Mouse (Mus musculus): ENCODE measurements around the gene Rab22a. TPM values are rescaled to one million over a fixed set of nuclear protein-coding genes. Genes with fewer than 3 reads are reported as not detected.
"Not testable (repeated sequence)": the region's sequence is repeated elsewhere in the genome, so short reads cannot be mapped to it uniquely, and the experiment has no call there.

The Rab22a gene
- 10 to 100 TPM; 32.7 to 34.4 TPM for total RNA-seq (2021)

DNA sequence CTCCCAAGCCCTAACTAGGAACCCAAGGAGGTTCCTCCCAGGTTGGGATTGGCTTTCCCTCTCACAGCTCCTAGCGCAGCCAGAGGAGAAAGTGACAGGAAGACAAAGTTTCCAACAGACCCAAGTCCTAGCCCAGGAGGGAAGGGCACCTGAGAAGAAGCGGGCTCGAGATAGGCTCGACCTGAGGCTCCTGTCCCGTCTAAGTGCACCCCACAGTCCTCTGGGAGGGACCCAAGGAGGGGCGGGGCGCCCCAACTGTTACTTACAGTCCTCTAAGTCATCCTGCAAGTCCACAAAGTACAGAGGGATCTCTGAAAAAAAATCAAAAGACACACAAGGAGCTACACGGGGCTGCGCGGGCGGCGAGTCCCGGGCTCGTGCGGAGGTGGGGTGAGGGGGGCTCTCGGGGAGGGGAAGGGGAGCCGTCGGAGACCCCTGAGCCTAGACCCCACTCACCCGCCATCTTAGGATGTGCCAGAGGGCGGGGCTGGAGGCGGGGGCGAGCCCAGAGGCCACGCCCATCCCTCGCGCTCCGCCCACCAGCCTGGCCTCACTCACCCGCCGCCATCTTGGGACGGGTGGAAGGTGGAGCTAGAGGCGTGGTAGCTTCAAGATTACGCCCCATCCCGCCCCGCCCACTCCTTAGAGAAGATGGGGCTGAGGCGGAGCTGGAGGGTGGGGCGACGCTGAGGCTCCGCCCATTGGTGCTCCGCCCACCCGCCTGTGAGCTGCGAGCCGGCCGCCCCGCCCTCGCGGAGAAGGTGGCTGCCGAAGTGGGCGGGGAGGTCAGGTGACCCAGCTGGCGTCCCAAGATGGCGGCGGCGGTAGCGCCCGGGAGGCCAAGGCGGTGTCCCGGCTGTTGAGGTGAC, at the start of gene Rab22a:
Rab22a (plus strand) TSS at position 704 of the 869 bp plus-strand sequence.
- intact Hi-C loops (cut with DNase I): loop anchor here (2.0 to 10.0 kb wide), 3 partner anchors 78 to 453 kb away; partner anchors contain the start of genes Npepl1, Pmepa1 and Vapb
- peak; percentile 98 for DNase-seq

DNA sequence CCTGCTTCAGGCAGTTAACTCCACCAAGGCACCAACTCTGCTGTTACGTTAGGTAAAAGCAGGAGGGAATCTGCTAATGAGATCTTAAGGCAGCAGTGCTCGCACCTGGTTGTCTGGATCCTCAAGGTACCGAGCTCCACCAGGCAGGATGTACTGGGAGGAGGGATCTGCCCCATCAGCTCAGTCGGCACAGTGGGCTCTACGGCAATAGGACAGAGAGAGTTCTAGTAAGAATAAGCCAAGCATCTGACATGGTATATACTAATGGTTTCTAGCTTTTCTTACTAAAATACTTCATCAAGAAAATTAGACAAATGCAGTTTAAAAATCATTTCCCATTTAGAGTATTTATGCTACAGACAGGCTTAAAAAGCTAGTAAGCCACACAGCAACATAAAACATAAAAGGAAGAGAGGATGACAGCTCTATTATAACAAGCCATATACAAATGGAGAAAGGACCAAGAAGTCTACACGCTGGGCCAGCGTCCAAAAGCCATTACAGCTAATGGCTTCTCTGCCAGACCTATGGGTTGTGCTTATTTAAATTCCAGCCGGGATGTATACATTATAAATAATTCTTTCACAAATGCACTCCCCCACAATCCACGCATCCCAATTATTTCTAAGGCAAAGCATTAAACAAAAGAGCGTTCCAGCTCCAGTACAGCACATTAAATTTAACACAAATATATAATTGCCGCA, 44.0 kb upstream of the Rab22a start:
- DNase-seq: no peak
- intact Hi-C loops (cut with DNase I): no loop called here

DNA sequence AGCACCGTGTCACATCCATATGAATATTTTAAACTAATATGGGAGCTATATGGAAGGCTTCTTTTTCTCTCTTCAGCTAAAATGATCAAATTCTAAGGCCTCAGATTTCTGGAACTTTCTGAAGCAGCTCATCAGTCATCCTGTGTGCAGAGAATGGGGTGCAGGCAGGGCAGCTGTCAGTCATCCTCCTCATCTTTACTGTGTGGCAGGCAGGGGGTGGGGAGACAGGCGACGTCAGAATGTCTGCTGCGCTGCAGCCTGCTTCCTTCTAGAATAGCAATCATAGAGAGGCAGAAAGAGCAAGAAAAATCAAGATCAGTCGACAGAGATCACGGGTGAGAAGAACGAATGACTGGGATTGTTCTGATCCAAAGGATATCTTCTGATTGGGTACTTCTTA, 43.4 kb upstream of the Rab22a start:
- DNase-seq: no peak
- intact Hi-C loops (cut with DNase I): no loop called here

DNA sequence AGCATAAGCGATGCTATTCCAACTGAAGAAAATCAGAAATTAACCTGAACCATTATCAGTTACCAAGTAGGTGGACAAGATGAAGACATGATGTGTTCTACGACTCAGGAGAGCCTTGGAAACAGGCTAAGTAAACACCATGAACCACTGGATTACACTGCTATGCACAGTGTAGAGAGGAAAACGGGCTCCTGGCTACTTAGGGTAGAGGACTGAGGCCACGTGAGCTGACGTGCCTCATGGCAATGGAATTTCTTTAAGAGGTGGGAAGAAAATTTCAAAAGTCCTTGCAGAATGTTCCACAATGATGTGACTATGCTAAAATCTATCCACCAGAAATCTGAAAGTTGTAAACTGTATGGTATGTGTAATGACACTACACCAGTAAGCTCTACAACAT, 40.4 kb upstream of the Rab22a start:
- DNase-seq: no peak
- intact Hi-C loops (cut with DNase I): no loop called here

DNA sequence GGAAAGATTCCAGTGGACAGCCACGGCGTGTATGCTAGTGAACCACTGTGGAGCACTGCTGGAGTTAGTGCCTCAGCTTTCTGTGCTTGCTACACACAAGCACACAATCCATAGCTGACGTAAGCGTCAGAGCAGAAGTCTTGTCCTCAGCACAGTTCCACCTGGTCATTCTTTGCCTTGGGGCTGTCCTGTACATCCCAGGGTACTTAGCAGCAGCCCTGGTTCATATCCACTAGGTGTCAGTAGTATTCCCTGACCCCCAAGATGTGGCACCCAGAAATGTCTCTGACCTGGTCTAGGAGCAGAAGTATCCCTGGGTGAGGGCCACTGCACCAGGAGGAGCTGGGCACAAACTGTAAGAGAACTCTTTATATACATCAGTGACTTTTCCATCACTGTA, 38.9 kb upstream of the Rab22a start:
- intact Hi-C loops (cut with DNase I): no loop called here
- no peak for DNase-seq

DNA sequence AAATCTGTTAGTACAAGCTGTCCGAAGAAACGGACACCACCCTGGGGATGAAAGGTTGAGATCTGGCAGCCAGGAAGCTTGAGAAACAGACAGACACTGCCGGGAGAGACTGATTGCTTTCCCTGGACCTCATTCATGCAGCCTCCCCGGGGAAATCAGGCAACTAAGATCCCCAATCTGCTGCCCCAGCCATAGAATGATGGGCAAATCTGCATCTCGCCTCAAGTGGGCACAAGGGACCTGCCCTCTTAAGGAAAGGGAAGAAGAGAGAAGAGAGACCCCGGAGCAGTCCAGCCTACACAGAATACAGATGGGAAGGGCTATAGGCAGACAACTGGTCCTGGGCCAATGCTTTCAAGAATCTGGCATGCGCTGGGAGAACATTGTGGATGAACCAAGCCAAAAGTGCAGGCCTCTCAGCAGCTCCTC, 37.4 kb upstream of the Rab22a start:
- intact Hi-C loops (cut with DNase I): no loop called here
- DNase-seq: peak; percentile 31 to 72

DNA sequence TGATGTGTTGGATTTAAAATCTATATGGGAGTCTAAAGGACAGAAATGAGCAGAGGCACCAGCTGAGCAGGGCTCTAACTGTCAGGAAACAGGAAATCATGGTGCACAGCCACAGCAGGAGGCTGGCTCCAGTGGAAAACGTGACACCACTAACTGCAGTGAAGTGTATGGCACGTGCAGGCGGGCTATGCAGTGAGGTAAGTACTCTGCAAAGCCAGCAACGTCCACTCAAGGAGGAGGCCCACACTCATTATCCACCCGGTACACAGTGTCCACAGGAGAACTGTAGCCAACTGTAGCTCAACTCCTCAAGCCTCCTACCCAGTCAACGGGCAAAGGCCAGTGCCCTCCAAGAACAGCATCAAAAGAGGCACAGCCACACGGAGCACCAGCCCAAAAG, 34.9 kb upstream of the Rab22a start:
- intact Hi-C loops (cut with DNase I): no loop called here
- no peak for DNase-seq

DNA sequence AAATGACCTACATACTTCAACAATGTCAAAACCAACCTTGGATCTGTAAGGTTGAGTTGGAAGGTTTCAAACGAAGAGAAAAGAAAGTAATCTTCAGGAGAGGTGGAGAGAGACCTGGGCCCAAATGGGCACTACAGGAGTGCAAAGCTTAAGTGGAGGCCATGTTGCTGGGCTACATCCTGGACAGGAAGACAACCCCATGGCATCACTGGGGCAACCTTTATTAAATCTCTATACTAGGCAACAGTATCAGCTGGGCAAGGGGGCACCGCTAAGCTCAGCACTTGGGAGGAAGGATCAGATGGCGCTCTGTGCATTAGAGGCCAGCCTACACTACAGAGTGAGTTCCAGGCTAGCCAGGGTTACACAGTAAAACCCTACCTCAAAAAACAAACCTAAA, 33.8 kb upstream of the Rab22a start:
- intact Hi-C loops (cut with DNase I): no loop called here
- DNase-seq: no peak

DNA sequence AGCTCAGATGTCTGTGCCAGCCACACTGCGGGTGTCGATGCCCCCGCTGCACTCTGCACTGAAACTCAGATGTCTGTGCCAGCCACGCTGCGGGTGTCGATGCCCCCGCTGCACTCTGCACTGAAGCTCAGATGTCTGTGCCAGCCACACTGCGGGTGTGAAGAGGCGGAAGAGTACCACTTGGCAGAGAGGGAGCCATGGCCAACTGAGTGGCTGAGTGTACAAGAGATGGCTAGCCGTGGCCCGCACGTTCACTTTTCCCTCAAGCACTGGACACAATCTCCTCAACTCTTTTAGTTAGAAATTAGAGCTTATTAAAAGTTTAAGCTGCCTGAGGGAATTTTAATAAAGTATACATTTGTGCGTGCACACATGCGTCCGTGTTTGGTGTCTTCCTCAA, 25.5 kb upstream of the Rab22a start:
- DNase-seq; intact Hi-C loops (cut with DNase I): not testable (repeated sequence)

DNA sequence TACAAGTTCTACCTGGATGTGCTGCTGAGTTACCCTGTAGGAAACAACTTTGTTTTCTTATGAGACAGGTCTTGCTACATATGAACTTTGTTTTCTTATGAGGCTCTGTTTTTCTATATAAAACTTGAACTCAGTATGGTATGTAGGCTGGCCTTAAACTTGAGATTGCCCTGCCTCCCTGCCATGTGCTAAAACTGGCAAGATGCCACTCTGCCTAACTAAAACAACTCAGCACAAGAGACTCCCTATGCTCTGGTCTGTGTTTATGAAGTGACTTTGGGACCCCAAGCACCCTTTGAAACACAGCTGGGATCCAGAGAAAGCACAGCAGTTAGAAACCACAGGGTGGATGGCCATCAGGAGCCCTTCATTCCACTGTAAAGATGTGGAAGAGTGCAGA, 18.2 kb upstream of the Rab22a start:
- intact Hi-C loops (cut with DNase I): no loop called here
- DNase-seq: no peak

DNA sequence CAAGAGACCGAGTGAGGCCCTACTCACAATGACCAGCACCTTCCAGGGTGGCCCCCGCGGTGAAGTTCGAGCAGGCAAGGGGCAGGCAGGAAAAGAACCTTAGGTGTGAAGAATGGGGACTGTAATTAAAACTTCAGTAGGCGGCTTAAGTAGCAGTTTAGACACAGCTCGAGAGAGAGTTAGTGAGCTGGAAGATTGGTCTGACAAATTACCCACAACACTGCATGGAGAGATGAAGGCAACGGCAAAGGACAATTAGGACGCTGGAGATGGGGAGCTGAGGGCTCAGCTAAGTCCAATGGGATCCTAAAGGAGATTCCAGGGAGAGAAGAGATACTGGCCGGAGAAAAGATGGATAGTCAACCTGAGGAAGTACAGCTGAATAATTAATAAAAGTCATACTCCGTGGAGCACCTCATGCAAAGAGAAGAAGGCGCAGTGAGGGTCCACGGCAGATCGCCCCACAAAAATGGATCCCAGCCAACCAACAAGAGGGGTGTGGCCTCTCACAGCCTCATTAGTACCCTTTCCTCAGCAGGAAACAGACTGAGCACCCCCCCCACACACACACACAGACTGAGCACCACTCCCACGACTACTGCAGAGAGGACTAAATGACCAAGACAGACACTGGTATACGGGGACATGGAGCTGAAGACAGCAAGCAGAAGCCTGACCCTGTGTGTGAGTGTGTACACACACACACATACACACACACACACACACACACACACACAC, 17.1 kb upstream of the Rab22a start:
- intact Hi-C loops (cut with DNase I): no loop called here
- DNase-seq: no peak

DNA sequence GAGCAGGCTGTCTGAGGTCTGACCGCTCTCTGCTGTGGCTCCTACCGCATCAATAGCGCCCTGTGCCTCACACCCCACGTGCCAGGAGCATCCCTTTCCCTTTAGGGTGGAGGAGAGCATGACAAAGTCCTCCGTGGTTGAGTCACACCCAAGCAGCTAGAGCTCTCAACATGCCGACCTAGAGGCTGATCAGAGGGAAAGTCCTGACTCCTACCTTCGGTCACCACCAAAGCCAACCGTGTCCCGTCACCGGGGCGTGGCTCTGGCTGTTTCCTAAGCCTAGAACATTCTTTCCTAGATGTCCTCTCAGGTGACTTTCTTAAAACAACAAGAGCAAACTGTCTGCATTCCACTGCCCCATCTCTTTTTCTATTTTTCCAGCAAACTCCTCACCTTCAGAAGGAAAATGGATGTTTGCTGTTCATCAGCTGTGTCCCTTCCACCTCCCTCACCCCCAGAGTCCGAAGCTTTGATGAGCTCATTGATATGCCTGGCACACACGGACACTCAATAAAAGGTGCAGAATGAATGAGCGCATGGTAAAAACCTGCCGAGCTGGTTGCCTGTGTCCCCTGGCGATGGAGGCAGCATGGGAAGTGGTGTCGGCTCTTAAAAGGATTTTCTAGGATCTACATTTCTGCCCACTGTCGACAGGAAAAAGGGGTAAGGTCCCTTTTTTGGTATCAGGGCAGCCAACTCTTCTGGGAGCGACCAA, 12.2 kb upstream of the Rab22a start:
- no peak for DNase-seq
- intact Hi-C loops (cut with DNase I): no loop called here

DNA sequence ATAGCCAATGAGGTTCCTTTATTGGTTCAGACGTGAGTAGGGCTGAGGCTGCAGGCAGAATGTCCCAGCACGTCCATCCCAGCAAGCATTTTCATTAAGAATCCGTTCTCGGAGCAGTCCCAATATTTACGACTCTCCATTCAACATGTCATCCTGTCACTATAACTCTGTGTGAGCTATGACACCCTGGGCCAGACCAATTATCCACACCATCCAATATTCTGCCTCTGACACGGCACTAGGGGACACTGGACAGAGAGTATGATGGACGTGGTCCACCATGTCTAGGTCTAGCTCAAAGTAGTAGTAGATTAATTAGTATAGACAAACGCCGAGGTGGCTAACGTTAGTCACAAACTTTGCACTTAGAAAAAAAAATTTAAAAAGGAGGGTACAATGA, 9.8 kb upstream of the Rab22a start:
- intact Hi-C loops (cut with DNase I): loop anchor here (10.0 kb wide), 1 partner anchor 375 kb away; the partner anchor contains the start of gene Pmepa1
- no peak for DNase-seq

DNA sequence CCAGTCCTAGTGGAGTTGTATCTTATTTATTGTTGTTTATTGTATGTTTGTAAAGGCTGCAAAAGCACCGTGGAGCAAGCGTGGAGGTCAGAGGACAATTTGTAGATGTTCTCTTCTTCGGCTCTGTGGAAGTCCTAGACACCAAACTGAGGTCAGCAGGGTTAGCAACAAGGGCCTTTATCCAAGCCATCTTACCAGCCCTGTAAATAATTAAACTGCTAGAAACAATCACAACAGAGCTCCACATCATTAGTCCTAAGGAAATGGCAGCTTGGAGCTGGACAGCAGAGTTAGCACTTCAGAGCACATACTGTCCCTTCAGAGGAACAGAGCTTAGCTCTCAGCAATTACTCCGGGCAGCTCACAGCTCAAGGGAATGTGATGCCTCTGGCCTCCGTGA, 6.0 kb upstream of the Rab22a start:
- no peak for DNase-seq
- intact Hi-C loops (cut with DNase I): loop anchor here (10.0 kb wide), 1 partner anchor 379 kb away; the partner anchor contains the start of gene Pmepa1

DNA sequence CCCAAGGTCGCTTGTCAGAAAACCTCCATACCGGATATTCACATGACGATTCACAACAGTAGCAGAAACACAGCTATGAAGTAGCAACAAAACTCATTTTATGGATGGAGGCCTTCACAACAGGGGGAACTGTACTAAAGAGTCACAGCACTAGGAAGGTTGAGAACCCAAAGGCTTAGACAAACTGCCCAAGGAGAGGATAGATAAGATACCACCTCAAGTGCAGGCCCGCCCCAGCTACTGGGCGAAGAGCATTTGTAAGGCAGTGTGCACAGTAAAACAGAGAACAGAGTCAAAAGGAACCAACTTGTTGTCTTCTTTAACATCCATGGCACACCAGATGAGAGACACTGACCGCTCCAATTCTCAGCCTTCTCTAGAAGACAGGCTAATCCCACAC, 1.8 kb upstream of the Rab22a start:
- DNase-seq: no peak
- intact Hi-C loops (cut with DNase I): loop anchor here (2.0 to 10.0 kb wide), 3 partner anchors 79 to 455 kb away; partner anchors contain the start of genes Npepl1, Pmepa1 and Vapb

DNA sequence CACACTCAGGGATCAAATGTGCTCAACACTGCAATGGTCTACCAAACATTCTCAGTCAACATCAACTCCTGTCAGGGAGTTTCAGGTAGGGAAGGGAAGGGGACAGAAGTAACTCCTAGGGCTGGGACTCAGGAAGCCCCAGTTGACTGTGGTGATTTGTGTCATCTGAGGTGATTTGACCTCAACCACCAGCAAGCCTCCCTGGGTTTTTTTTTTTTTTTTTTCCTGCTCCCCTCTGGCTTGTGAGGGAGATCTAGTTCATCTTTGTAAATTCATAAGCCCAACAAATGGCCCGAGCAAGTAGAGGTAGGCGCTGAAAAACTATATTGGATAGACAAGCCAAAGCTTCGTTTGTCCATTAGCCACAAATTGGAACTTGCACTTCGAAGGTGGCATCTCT, 1.0 kb upstream of the Rab22a start:
- DNase-seq: no peak
- intact Hi-C loops (cut with DNase I): loop anchor here (2.0 to 10.0 kb wide), 3 partner anchors 78 to 454 kb away; partner anchors contain the start of genes Npepl1, Pmepa1 and Vapb

DNA sequence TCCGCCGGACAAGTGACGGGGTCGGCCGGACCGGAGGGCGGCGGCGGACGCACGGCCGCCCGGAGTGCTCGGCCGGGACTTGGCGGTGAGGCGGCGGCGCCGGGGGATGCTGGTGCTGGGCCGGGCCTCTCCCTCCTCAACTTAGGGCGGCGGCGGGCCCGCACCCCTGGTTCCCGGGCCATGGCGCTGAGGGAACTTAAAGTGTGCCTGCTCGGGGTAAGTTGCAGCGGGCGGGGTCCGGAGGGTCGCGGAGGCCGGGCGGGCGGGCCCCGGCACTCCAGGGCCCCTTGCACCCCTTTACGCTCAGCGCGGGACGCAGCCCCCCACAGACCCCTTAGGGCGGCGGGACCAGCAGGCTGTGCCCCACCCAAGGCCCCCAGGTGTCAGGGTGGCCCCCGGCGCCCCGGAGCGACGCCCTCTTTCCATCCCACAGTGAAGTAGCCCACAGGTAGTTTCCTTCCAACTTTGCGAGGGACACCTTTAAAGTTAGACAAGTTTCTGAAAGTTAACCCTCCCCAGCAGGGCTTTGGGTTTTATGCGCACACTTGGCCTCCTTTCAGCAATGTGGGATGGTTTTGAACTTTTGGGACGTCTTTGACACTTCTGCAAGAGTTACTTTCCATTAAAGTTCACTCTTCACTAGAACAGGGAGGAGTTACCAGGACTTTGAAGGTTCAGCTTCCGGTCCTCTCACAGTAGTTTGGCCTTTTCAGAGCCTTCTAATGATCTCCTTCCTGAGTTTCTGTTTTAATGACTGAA, 545 bp downstream of the Rab22a start:
- no peak for DNase-seq
- intact Hi-C loops (cut with DNase I): loop anchor here (2.0 to 10.0 kb wide), 6 partner anchors 77 to 1315 kb away; partner anchors contain the start of genes Atp5e, Fam210b, Npepl1 and Pmepa1

DNA sequence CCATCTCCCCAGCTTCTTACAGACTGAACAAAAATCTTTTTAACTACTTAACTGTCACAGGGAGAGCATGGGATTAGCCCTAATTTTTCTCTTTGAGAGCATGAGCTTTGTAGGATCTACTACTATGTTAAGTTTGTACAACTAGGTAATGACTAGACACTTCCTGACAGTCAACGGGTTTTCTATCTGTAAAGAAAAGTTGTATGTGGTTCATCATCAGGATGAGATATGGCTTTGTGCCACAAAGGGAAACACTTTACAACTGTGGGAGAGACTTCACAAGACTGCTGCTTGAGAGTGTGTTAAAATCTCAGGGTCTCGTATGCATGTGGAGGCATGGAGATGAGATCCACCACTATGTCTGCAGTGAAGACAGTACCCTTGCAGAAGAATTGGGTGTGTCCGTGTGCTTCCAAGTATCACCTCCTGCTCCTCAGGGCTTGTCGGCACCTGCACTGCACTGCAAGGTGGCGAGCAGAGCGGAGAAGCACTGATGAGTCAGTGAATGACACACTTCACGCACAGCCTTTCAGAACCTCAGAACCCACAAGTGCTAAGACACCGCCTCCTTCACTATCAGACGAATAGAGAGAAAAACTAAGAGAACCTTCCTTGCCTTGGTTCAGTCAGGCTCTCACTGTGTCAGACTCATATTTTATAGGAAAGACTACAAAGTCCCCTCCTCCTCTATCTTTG, 2.8 kb downstream of the Rab22a start:
- intact Hi-C loops (cut with DNase I): loop anchor here (5.0 to 10.0 kb wide), 3 partner anchors 415 to 1318 kb away; partner anchors contain the start of genes Atp5e, Fam210b and Stx16
- no peak for DNase-seq
